Mouse (Mus musculus): Measurements from ENCODE around the gene AC134908.4. TPM values are rescaled to one million over a fixed set of nuclear protein-coding genes. Genes with fewer than 3 reads are reported as not detected.
A peak's percentile ranks its signal among the peaks of the same experiment; 100 is the strongest.
"Not testable (repeated sequence)": the region's sequence is repeated elsewhere in the genome, so short reads cannot be mapped to it uniquely, and the experiment has no call there.

AC134908.4 gene
- polyA plus RNA-seq, 1 experiment from 2014 or later = 1.8 TPM

DNA sequence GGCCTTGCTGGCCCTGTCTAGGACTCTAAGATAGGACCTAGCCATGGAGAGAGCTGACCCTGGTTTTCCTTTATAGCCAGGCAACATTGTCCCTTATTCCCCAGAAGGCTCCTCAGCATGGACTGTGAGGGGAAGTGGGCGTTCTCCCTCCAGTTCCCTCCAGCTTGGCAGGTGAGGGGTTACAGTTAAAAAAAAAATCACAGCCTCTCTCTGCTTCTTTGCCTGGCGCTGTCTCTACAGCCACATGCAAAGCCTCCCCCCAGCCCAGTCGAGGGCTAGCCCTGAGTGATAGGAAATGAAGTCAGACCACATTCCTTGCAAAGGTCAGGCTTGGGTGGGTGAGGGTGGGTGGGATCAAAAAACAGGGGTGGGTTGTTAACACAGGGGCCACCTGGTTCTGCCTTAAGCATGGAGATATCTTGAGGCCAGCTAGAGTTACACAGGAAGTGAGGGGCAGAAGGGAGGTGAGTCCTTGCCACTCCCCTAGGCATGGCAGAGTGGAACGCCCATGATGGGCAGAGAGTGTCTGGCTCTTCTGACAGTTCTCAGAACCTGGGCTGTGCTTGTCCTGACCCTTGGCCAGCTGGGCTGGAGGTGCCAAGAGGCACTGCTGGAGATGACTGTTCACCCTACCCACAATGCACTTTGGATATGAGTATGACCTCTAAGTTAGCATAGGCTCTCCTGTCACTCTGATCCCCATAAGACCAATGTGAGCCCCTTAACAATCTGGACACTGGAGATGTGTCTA lies 39.7 kb downstream of the AC134908.4 start:
- Histone ChIP-seq H3K4me2 (no peak overlapping the region), H3K9ac (no peak overlapping the region), H3K4me3 (no peak overlapping the region), H3K27ac (no peak overlapping the region), H3K9me3 (replicated peaks) (no peaks in the 10 kb centered on the region), H3K4me1 (peaks cover 7% of the 10 kb centered on the region), H3K36me3 (ENCODE audit: poor library complexity, severe bottlenecking) (no peaks in the 10 kb centered on the region), H3K27me3 (0 out of 2 replicates have a peak, but pooled peaks cover 4% of the 10 kb centered on the region)
- 61% methylated on average over 4 of the region's 4 CpGs for WGBS
- ATAC-seq = no peak

DNA sequence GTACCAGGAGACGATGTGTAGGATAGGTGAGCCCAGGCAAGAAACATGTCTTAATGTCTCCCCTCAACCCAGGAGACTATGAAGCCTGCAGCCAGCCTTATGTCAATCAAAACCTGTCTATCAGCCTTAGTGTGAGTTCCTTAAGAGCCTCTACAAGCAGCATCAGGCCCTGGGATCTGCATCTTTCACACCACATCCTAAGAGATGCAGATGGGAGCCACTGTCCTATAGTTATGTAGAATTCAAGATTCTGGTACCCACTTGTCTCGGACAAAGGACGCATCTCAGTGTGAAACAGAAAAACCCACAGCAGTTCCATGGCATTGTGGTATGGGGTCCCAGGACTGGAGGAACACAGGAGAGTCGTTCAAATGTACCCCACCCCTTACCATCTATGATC lies 40.4 kb downstream of the AC134908.4 start:
- no peaks in the 10 kb centered on the region for H3K9me3 ChIP-seq (replicated peaks)
- no peak overlapping the region for H3K9ac ChIP-seq
- H3K27me3 ChIP-seq = 0 out of 2 replicates have a peak, but pooled peaks cover 4% of the 10 kb centered on the region
- H3K4me3 ChIP-seq = no peak overlapping the region
- no peak overlapping the region for H3K27ac ChIP-seq
- WGBS = 79% methylated on average over 4 of the region's 4 CpGs
- H3K4me1 ChIP-seq = peaks cover 7% of the 10 kb centered on the region
- no peak for ATAC-seq
- H3K36me3 ChIP-seq (ENCODE audit: poor library complexity, severe bottlenecking) = no peaks in the 10 kb centered on the region
- H3K4me2 ChIP-seq = no peak overlapping the region

DNA sequence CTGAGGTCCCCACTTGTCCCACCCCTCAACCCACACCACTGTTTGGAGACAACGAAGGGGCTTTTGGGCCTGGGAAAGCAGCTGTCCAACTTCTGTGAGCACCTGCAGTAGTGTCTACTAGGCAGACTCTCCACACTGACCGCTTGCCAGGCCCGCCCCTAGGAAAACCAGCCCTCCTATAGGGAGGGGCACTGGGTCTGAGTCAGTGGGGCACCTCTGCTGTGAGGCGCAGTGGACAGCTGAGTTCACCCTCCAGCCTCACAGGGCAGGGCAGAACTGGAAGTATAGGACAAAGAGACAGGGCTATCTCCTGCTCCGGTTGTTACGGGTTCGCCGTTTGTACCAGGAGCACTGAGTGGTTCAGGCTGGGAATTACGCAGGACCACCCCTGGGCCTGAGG lies 41.2 kb downstream of the AC134908.4 start, which contains the start of gene Msln:
Msln (minus strand) TSS at position 138 of the 400 bp plus-strand sequence.
- no peak within 1 kb of the TSS for H3K4me2 ChIP-seq
- peaks cover 7% of the 10 kb centered on the region for H3K4me1 ChIP-seq
- no peak within 1 kb of the TSS for H3K27ac ChIP-seq
- no peak for ATAC-seq
- H3K36me3 ChIP-seq (ENCODE audit: poor library complexity, severe bottlenecking) = no peaks in the 10 kb centered on the region
- H3K9me3 ChIP-seq (replicated peaks) = no peaks in the 10 kb centered on the region
- no peak within 1 kb of the TSS for H3K9ac ChIP-seq
- H3K4me3 ChIP-seq = no peak within 1 kb of the TSS
- peaks cover 2% of the 10 kb centered on the region; the same call in 1 of the 2 replicates for H3K27me3 ChIP-seq
- 74% methylated on average over 9 of the region's 9 CpGs for WGBS

DNA sequence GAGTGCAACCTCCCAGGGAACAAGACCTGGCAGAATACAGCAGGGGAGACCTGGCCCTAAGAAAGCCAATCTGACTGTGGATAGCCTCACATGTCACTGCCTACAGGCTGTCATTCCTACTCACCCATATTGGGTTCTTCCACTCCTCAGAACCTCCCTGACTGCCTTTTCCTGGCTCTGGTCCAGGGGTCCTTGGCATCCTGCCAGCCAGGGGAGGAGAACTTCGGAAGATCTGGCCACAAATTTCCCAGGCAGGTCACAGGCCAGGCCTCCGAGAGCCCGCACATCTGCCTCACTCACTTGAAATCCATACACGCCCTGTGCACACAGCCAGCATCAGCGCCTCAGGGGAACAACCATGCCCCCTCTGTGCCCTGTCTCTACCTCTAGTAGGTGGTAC lies 44.0 kb downstream of the AC134908.4 start:
- WGBS = 51% methylated on average over 5 of the region's 5 CpGs
- H3K27me3 ChIP-seq = peaks cover 5% of the 10 kb centered on the region; the same call in 1 of the 2 replicates
- H3K4me3 ChIP-seq = no peak overlapping the region
- H3K4me1 ChIP-seq = peaks cover 7% of the 10 kb centered on the region
- H3K4me2 ChIP-seq = no peak overlapping the region
- 0 out of 2 replicates have a peak overlapping the region, but pooled peaks have one; percentile 13 for H3K9ac ChIP-seq
- no peaks in the 10 kb centered on the region for H3K36me3 ChIP-seq (ENCODE audit: poor library complexity, severe bottlenecking)
- no peak for ATAC-seq
- H3K27ac ChIP-seq = no peak overlapping the region
- H3K9me3 ChIP-seq (replicated peaks) = no peaks in the 10 kb centered on the region

DNA sequence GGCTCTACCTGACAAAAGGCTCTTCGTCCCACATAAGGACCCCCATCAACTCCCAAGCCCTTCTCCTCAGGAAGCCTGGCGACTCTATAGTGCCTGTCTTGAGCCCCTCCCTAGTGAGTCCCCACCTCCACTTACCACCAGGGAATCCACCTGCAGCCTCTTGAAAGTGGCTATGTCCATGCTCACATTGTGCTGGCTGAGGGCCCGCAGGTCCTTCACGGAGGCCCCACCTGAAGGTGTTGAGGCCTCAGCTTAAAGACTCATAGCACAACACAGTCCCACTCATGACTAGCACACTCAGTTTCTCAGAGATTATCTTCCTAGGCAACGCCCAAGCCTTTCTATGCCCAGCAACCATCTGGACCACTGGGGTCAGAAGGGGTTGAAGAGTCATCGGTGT lies 46.1 kb downstream of the AC134908.4 start:
- Histone ChIP-seq H3K27me3 (peaks cover 5% of the 10 kb centered on the region; the same call in 1 of the 2 replicates), H3K4me2 (no peak overlapping the region), H3K9me3 (replicated peaks) (no peaks in the 10 kb centered on the region), H3K27ac (no peak overlapping the region), H3K4me1 (peaks cover 7% of the 10 kb centered on the region), H3K4me3 (no peak overlapping the region), H3K9ac (no peak overlapping the region), H3K36me3 (ENCODE audit: poor library complexity, severe bottlenecking) (no peaks in the 10 kb centered on the region)
- WGBS = 85% methylated on average over 6 of the region's 6 CpGs
- no peak for ATAC-seq

DNA sequence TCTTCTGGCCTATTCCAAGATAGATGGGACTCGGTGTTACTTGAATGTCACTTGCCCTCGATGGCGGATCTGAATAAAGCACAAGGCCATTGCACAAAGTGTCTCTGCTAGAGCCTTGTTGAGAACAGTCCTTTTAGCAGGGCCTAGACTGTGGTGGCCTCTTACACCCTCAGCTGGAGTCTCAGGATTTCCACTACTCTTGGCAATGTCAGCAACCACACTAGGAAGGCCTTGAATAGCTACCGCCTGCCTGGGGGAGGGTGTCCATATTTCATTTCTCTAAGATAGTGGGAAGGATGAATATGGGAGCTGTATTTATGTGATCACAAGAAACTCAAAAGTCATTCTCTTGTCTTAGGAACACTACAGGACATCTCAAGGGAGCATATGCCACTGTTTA lies 47.2 kb downstream of the AC134908.4 start:
- Histone ChIP-seq H3K4me2 (no peak overlapping the region), H3K9ac (no peak overlapping the region), H3K4me3 (no peak overlapping the region), H3K36me3 (ENCODE audit: poor library complexity, severe bottlenecking) (no peaks in the 10 kb centered on the region), H3K9me3 (replicated peaks) (no peaks in the 10 kb centered on the region), H3K27ac (no peak overlapping the region), H3K27me3 (peaks cover 5% of the 10 kb centered on the region; the same call in 1 of the 2 replicates), H3K4me1 (peaks cover 7% of the 10 kb centered on the region)
- ATAC-seq = no peak
- 95% methylated on average over 4 of the region's 4 CpGs for WGBS

DNA sequence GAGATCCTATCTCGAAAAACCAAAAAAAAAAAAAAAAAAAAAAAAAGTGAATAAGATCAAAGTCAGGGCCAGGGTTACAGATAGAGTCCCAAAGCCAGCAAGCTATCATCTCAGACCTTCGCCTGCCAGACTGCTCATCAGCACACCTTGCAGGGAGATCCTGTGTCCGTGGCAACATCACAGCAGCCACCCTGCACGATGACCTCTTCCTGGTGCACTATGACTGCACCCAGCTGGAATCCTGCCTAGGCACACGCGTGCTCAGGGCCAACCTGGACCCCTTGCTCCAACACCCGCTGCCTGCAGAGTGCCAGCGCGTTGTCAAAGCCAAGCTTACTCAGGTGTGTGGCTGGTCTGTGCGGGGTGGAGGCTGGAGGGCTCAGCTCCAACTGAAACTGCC lies 51.1 kb downstream of the AC134908.4 start:
- Histone ChIP-seq H3K36me3 (ENCODE audit: poor library complexity, severe bottlenecking) (no peaks in the 10 kb centered on the region), H3K4me1 (no peaks in the 10 kb centered on the region), H3K9me3 (replicated peaks) (no peaks in the 10 kb centered on the region), H3K27ac (no peak overlapping the region), H3K4me2 (no peak overlapping the region), H3K4me3 (no peak overlapping the region), H3K9ac (no peak overlapping the region), H3K27me3 (peaks cover 5% of the 10 kb centered on the region; the same call in 1 of the 2 replicates)
- no peak for ATAC-seq
- 87% methylated on average over 10 of the region's 10 CpGs for WGBS

DNA sequence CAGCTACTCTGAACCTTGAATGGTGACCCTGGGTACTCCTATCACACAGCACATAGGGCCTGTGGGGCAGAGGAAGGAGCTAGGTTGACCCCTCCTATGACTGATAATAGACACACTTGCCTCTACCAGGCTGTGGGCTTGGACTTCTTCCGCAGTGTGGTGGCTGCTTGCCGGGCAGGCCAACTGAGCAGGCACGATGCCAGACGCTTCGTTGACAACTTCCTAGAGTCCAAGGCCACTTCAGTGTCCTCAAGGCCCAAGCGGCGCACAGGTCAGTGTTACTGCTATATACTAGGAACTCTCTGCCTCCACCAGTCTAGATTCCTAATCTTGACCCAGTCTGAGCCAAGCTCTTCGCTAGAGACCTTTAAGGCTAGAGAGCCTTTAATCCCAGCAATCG lies 51.6 kb downstream of the AC134908.4 start:
- Histone ChIP-seq H3K4me2 (no peak overlapping the region), H3K36me3 (ENCODE audit: poor library complexity, severe bottlenecking) (no peaks in the 10 kb centered on the region), H3K4me1 (no peaks in the 10 kb centered on the region), H3K27me3 (peaks cover under 1% of the 10 kb centered on the region; the same call in 1 of the 2 replicates), H3K9ac (no peak overlapping the region), H3K4me3 (no peak overlapping the region), H3K27ac (no peak overlapping the region), H3K9me3 (replicated peaks) (no peaks in the 10 kb centered on the region)
- no peak for ATAC-seq
- 93% methylated on average over 9 of the region's 9 CpGs for WGBS

DNA sequence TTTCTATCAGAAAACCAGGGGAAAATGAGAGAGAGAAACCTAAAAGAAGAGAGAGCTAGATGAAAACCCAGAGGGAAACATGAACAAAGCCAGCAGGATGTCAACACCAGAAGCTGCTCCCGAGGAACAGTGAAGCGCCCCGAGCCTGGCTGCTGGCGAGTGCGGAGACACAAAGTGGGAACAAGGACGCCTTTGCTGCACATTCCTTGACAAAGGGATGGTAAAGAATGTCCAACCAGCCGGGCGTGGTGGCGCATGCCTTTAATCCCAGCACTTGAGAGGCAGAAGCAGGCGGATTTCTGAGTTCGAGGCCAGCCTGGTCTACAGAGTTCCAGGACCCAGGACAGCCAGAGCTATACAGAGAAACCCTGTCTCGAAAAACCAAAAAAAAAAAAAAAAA lies 54.0 kb downstream of the AC134908.4 start:
- not testable (repeated sequence) for H3K9ac ChIP-seq; H3K27ac ChIP-seq; ATAC-seq; H3K27me3 ChIP-seq; H3K36me3 ChIP-seq (ENCODE audit: poor library complexity, severe bottlenecking); H3K9me3 ChIP-seq (replicated peaks); H3K4me2 ChIP-seq; H3K4me3 ChIP-seq; H3K4me1 ChIP-seq
- 70% methylated on average over 12 of the region's 12 CpGs for WGBS

Small RNA genes within 50 kb of the gene (microRNA-seq; reads per million reads assigned to microRNA genes)
- gene Gm25083 (not detected), gene Mir3082 (not detected), gene Mir6966 (not detected)

Other genes starting within 250 kb of the AC134908.4 start
- 15.3 and 17.5 TPM in 2 replicates for gene Sox8, start 225.0 kb downstream of the AC134908.4 start, polyA plus RNA-seq (2015; fragmentation: Nextera tagmentation; extraction: Ambion mirVana)
- gene Lmf1, start 216.6 kb downstream of the AC134908.4 start, polyA plus RNA-seq (2015; fragmentation: Nextera tagmentation; extraction: Ambion mirVana) = 19.7 and 20.9 TPM in 2 replicates
- gene Gng13, start 78.5 kb downstream of the AC134908.4 start, polyA plus RNA-seq (2015; fragmentation: Nextera tagmentation; extraction: Ambion mirVana) = 0.61 TPM in 1 of 2 replicates, not detected in the other
- gene Chtf18, start 68.2 kb downstream of the AC134908.4 start, polyA plus RNA-seq (2015; fragmentation: Nextera tagmentation; extraction: Ambion mirVana) = 24.6 and 30.1 TPM in 2 replicates
- gene Rpusd1, start 68.0 kb downstream of the AC134908.4 start, polyA plus RNA-seq (2015; fragmentation: Nextera tagmentation; extraction: Ambion mirVana) = 22.3 and 24.7 TPM in 2 replicates
- gene Mslnl, start 59.6 kb downstream of the AC134908.4 start, polyA plus RNA-seq (2015; fragmentation: Nextera tagmentation; extraction: Ambion mirVana) = not detected in 2 replicates
- gene Msln, start 41.3 kb downstream of the AC134908.4 start, polyA plus RNA-seq (2015; fragmentation: Nextera tagmentation; extraction: Ambion mirVana) = 0.18 TPM in 1 of 2 replicates, not detected in the other
- gene Narfl, start 21.9 kb downstream of the AC134908.4 start, polyA plus RNA-seq (2015; fragmentation: Nextera tagmentation; extraction: Ambion mirVana) = 26.4 and 27.3 TPM in 2 replicates
- gene Haghl, start 10.0 kb downstream of the AC134908.4 start, polyA plus RNA-seq (2015; fragmentation: Nextera tagmentation; extraction: Ambion mirVana) = 108 and 127 TPM in 2 replicates
- gene Ccdc78, start 9.1 kb downstream of the AC134908.4 start, polyA plus RNA-seq (2015; fragmentation: Nextera tagmentation; extraction: Ambion mirVana) = 0.21 and 0.23 TPM in 2 replicates
- gene Fam173a, start 2.8 kb downstream of the AC134908.4 start, polyA plus RNA-seq (2015; fragmentation: Nextera tagmentation; extraction: Ambion mirVana) = 75.5 and 84.8 TPM in 2 replicates
- gene Metrn, start 1.5 kb upstream of the AC134908.4 start, polyA plus RNA-seq (2015; fragmentation: Nextera tagmentation; extraction: Ambion mirVana) = 43.7 and 53.7 TPM in 2 replicates
- gene Fbxl16, start 13.4 kb upstream of the AC134908.4 start, polyA plus RNA-seq (2015; fragmentation: Nextera tagmentation; extraction: Ambion mirVana) = 22.7 and 25.2 TPM in 2 replicates
- gene Wdr24, start 28.0 kb upstream of the AC134908.4 start, polyA plus RNA-seq (2015; fragmentation: Nextera tagmentation; extraction: Ambion mirVana) = 27.7 and 30.0 TPM in 2 replicates
- 64.6 and 69.8 TPM in 2 replicates for gene Jmjd8, start 33.2 kb upstream of the AC134908.4 start, polyA plus RNA-seq (2015; fragmentation: Nextera tagmentation; extraction: Ambion mirVana)
- 303 and 330 TPM in 2 replicates for gene Stub1, start 37.7 kb upstream of the AC134908.4 start, polyA plus RNA-seq (2015; fragmentation: Nextera tagmentation; extraction: Ambion mirVana)
- gene Rhbdl1, start 41.6 kb upstream of the AC134908.4 start, polyA plus RNA-seq (2015; fragmentation: Nextera tagmentation; extraction: Ambion mirVana) = 9.7 and 11.2 TPM in 2 replicates
- 5.9 and 7.1 TPM in 2 replicates for gene Gm20683, start 46.1 kb upstream of the AC134908.4 start, polyA plus RNA-seq (2015; fragmentation: Nextera tagmentation; extraction: Ambion mirVana)
- 16.2 and 17.6 TPM in 2 replicates for gene Rhot2, start 49.2 kb upstream of the AC134908.4 start, polyA plus RNA-seq (2015; fragmentation: Nextera tagmentation; extraction: Ambion mirVana)
- gene Wdr90, start 65.8 kb upstream of the AC134908.4 start, polyA plus RNA-seq (2015; fragmentation: Nextera tagmentation; extraction: Ambion mirVana) = 24.9 and 28.5 TPM in 2 replicates
- 12.9 and 13.6 TPM in 2 replicates for gene Mcrip2, start 73.1 kb upstream of the AC134908.4 start, polyA plus RNA-seq (2015; fragmentation: Nextera tagmentation; extraction: Ambion mirVana)
- 62.5 and 67.1 TPM in 2 replicates for gene Mettl26, start 79.4 kb upstream of the AC134908.4 start, polyA plus RNA-seq (2015; fragmentation: Nextera tagmentation; extraction: Ambion mirVana)
- gene Wfikkn1, start 85.2 kb upstream of the AC134908.4 start, polyA plus RNA-seq (2015; fragmentation: Nextera tagmentation; extraction: Ambion mirVana) = 0.76 and 0.77 TPM in 2 replicates
- gene Rab40c, start 124.1 kb upstream of the AC134908.4 start, polyA plus RNA-seq (2015; fragmentation: Nextera tagmentation; extraction: Ambion mirVana) = 39.5 and 45.9 TPM in 2 replicates
- gene Pigq, start 149.3 kb upstream of the AC134908.4 start, polyA plus RNA-seq (2015; fragmentation: Nextera tagmentation; extraction: Ambion mirVana) = 45.0 and 54.5 TPM in 2 replicates
- not detected in 2 replicates for gene Nhlrc4, start 149.3 kb upstream of the AC134908.4 start, polyA plus RNA-seq (2015; fragmentation: Nextera tagmentation; extraction: Ambion mirVana)
- gene A930017K11Rik, start 156.9 kb upstream of the AC134908.4 start, polyA plus RNA-seq (2015; fragmentation: Nextera tagmentation; extraction: Ambion mirVana) = not detected in 2 replicates
- 16.6 and 17.1 TPM in 2 replicates for gene Capn15, start 190.1 kb upstream of the AC134908.4 start, polyA plus RNA-seq (2015; fragmentation: Nextera tagmentation; extraction: Ambion mirVana)

Data from forebrain, embryonic 13.5 days (tissue).